Mouse (Mus musculus) midbrain, embryonic 16.5 days (tissue): ENCODE data around the gene Srcap. TPM values are rescaled to one million over a fixed set of nuclear protein-coding genes. Genes with fewer than 3 reads are reported as not detected.

Experiments used
- ATAC-seq: fragments of 200-750 bp; cut with Nextera tagmentation; 2 replicates; pipeline ENCODE4 v1.8.0; 2017; ENCODE audit warnings: moderate TSS enrichment
- H3K27ac ChIP-seq: fragments of 300-500 bp; sonication (generic); 2 replicates; pipeline ENCODE4 v1.5.1; 2014; ENCODE audit warnings: mild to moderate bottlenecking, low read length, mixed read lengths
- H3K27me3 ChIP-seq: fragments of 300-500 bp; sonication (generic); 2 replicates; pipeline ENCODE4 v1.6.1; 2014; ENCODE audit warnings: low read depth, low read length, mixed read lengths; ENCODE audit not compliant: control insufficient read depth, insufficient read depth
- H3K36me3 ChIP-seq: fragments of 300-500 bp; sonication (generic); 2 replicates; pipeline ENCODE4 v1.6.1; 2014; ENCODE audit warnings: mild to moderate bottlenecking, low read length, moderate library complexity, mixed read lengths; ENCODE audit not compliant: control insufficient read depth, insufficient read depth
- H3K4me1 ChIP-seq: fragments of 300-500 bp; sonication (generic); 2 replicates; pipeline ENCODE4 v1.6.1; 2014; ENCODE audit warnings: mild to moderate bottlenecking, low read length, mixed read lengths; ENCODE audit not compliant: control insufficient read depth, insufficient read depth
- H3K4me2 ChIP-seq: fragments of 300-500 bp; sonication (generic); 2 replicates; pipeline ENCODE4 v1.6.1; 2014; ENCODE audit warnings: mild to moderate bottlenecking, low read length, mixed read lengths
- H3K4me3 ChIP-seq: fragments of 300-500 bp; sonication (generic); 2 replicates; pipeline ENCODE4 v1.5.1; 2014; ENCODE audit warnings: low read depth, mild to moderate bottlenecking, low read length, moderate library complexity, mixed read lengths
- H3K9ac ChIP-seq: fragments of 300-500 bp; sonication (generic); 2 replicates; pipeline ENCODE4 v1.6.1; 2014; ENCODE audit warnings: low read depth, low read length, mixed read lengths
- H3K9me3 ChIP-seq: fragments of 300-500 bp; sonication (generic); replicated peaks from 2 replicates; pipeline ENCODE4 v1.6.1; 2014; ENCODE audit warnings: mild to moderate bottlenecking, low read length, mixed read lengths; ENCODE audit not compliant: control insufficient read depth, poor library complexity, severe bottlenecking
- WGBS: fragments of 180-500 bp; shearing (Covaris S2); extraction: QIAGEN DNeasy Blood & Tissue Kit; methylation state at CpG from one replicate; pipeline ENCODE4 v1.1.7; 2014; 5-methylcytosine and 5-hydroxymethylcytosine counted together
- microRNA-seq: library from miRNA; unstranded; fragments of <30 nt; microRNA quantifications from one replicate; pipeline ENCODE4, GENCODE M21; 2017
- polyA plus RNA-seq: library from polyadenylated mRNA; unstranded; fragments of >200 nt; fragmentation: Nextera tagmentation; extraction: Ambion mirVana; gene quantifications from 2 replicates; pipeline ENCODE4 v1.2.1, GENCODE M21; 2015

The Srcap gene
- polyA plus RNA-seq, 1 experiment from 2014 or later: 38.4 TPM

DNA sequence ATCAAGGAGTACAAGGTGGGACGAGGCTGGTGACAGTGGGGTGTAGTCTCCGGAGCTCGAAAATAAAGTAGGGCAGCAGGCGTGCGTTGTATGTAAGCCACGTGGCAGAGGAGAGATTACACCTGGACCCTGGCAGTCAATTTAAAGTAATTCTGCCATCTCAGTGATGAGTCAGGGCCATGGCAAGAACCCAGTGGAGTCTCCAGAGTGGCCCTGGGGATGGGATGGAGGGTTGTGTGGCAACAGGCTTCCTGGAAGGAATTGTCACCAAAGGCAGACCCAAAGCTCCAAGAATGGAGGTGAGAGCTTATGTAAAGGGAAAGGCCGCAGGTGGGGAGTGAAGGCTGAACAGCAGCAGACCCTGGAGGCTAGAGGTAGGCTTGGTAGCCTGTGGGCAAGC, 88.8 kb downstream of the Srcap start:
- H3K27me3 ChIP-seq: no peaks in the 10 kb centered on the region
- peaks cover 37% of the 10 kb centered on the region for H3K36me3 ChIP-seq
- no peak overlapping the region for H3K4me3 ChIP-seq
- no peak overlapping the region for H3K9ac ChIP-seq
- 98% methylated on average over 7 of the region's 7 CpGs for WGBS
- H3K4me1 ChIP-seq: no peaks in the 10 kb centered on the region
- H3K27ac ChIP-seq: no peak overlapping the region
- no peaks in the 10 kb centered on the region for H3K9me3 ChIP-seq
- H3K4me2 ChIP-seq: no peak overlapping the region
- ATAC-seq: no peak

DNA sequence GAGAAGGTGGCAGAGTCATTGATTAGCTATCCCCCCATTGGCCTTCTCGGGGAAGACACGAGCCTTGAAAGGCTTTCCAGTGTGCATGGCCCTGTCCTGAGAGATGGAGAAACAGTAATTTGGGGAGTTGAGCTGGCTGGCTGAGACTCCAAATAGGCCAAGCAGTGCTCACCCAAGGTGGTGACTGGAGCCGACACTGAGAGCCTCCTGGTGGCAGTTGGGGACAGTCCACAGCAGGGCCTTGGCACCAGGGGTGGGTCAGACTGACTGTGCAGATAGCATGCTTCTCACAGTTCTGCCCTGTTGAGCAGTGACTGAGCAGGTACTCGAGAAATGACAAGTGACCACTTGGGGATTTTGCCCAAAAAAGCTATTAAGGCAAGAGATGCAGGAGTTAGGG, 90.0 kb downstream of the Srcap start:
- no peak overlapping the region for H3K4me2 ChIP-seq
- no peak overlapping the region for H3K9ac ChIP-seq
- peaks cover 26% of the 10 kb centered on the region for H3K36me3 ChIP-seq
- no peaks in the 10 kb centered on the region for H3K4me1 ChIP-seq
- H3K9me3 ChIP-seq: no peaks in the 10 kb centered on the region
- H3K27ac ChIP-seq: no peak overlapping the region
- H3K4me3 ChIP-seq: no peak overlapping the region
- H3K27me3 ChIP-seq: no peaks in the 10 kb centered on the region
- whole genome bisulfite sequencing: 90% methylated on average over 4 of the region's 4 CpGs
- ATAC-seq: no peak

DNA sequence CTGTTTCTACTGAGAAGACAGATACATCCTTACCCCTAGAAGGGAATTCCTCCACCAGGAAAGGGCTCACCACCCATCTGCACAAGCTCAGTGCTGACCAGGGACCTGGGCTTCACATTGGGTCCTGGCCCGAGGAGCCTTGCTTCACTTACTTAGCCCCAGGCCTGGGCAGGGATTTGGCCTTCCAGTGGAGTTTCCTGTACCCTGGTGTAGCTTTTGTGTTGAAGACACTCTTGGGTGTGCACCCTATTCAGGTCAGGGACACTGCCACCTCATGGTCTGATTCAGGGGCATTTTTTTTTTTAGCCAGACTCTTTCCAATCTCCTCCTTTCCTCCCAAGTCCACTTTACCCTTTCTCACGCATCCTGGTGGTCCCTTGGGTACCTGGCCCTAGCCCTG, 91.1 kb downstream of the Srcap start:
- Histone ChIP-seq H3K9me3 (no peaks in the 10 kb centered on the region), H3K36me3 (peaks cover 14% of the 10 kb centered on the region), H3K27ac (no peak overlapping the region), H3K4me3 (no peak overlapping the region), H3K9ac (no peak overlapping the region), H3K27me3 (no peaks in the 10 kb centered on the region), H3K4me1 (no peaks in the 10 kb centered on the region), H3K4me2 (no peak overlapping the region)
- ATAC-seq: no peak
- WGBS: 88% methylated on average over 2 of the region's 2 CpGs

DNA sequence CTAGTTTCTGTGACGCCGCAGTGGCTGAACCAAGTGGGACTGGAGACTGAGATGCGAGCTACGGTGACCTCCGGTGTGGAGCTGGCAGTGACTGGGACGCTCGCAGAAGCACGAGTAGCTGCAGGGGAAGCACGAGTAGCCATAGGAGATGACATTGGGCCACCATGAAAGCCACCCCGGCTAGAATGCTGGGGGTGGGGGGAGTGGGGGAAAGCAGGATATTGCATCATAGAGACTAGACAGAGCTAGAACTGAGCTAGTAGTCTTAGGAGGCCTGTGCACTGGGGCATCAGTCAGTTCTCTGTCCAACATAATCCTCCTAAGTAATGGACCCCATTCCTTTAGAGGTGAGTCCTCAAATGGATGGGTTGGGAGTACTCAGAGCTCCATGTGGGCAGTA, 92.5 kb downstream of the Srcap start:
- Histone ChIP-seq H3K4me2 (no peak overlapping the region), H3K4me3 (no peak overlapping the region), H3K4me1 (no peaks in the 10 kb centered on the region), H3K36me3 (peaks cover 14% of the 10 kb centered on the region), H3K27me3 (no peaks in the 10 kb centered on the region), H3K9me3 (no peaks in the 10 kb centered on the region), H3K9ac (no peak overlapping the region), H3K27ac (no peak overlapping the region)
- no peak for ATAC-seq
- 93% methylated on average over 10 of the region's 10 CpGs for WGBS

DNA sequence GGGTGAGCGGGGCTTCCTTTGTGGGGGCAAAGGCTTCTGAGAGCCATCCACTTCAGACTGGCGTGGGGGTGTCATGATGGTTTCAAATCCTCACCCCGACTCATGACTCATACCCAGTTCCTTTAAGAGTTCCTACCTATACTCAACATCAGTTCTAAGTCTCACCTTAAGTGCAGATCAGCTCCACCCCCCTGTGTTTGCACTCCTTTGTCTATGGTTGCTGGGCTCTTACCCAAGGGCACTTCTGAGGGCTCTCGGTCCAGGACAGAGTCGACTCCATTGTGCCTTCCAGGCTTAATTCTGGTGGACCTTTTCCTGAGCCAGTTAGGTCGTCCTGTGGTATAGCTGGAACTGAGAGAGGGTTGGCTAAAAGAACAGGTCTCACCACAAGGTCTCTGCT, 95.4 kb downstream of the Srcap start:
- 90% methylated on average over 6 of the region's 6 CpGs for WGBS
- Histone ChIP-seq H3K4me3 (no peak overlapping the region), H3K27ac (no peak overlapping the region), H3K36me3 (peaks cover 36% of the 10 kb centered on the region), H3K27me3 (no peaks in the 10 kb centered on the region), H3K9ac (no peak overlapping the region), H3K9me3 (no peaks in the 10 kb centered on the region), H3K4me1 (no peaks in the 10 kb centered on the region), H3K4me2 (no peak overlapping the region)
- no peak for ATAC-seq

Small RNA genes within 50 kb of the gene (microRNA-seq; reads per million reads assigned to microRNA genes)
- gene Gm47278 (not detected), gene Mir7060 (1.7 reads per million, percentile 2 among the genes with 10 or more reads in this experiment)

Other genes with a start within 250 kb of the Srcap start
- 59.4 and 59.7 TPM in 2 replicates for gene Sephs2, start 237.9 kb upstream of the Srcap start, polyA plus RNA-seq
- 0.25 and 0.31 TPM in 2 replicates for gene Itgal, start 215.7 kb upstream of the Srcap start, polyA plus RNA-seq
- gene Zfp768, start 166.4 kb upstream of the Srcap start, polyA plus RNA-seq: 16.3 and 17.7 TPM in 2 replicates
- gene Zfp747, start 135.9 kb upstream of the Srcap start, polyA plus RNA-seq: 10.1 and 10.5 TPM in 2 replicates
- 4.6 and 5.4 TPM in 2 replicates for gene 9130019O22Rik, start 124.8 kb upstream of the Srcap start, polyA plus RNA-seq
- 4.9 and 6.3 TPM in 2 replicates for gene E430018J23Rik, start 118.4 kb upstream of the Srcap start, polyA plus RNA-seq
- 4.9 and 5.3 TPM in 2 replicates for gene Zfp764, start 105.2 kb upstream of the Srcap start, polyA plus RNA-seq
- gene Zfp688, start 89.9 kb upstream of the Srcap start, polyA plus RNA-seq: 27.7 and 28.1 TPM in 2 replicates
- 16.5 and 17.6 TPM in 2 replicates for gene Zfp689, start 62.8 kb upstream of the Srcap start, polyA plus RNA-seq
- 32.9 and 36.0 TPM in 2 replicates for gene Prr14, start 52.4 kb upstream of the Srcap start, polyA plus RNA-seq
- 9.1 and 12.5 TPM in 2 replicates for gene Fbrs, start 32.8 kb upstream of the Srcap start, polyA plus RNA-seq
- 14.1 and 15.7 TPM in 2 replicates for gene Gm42715, start 7.6 kb downstream of the Srcap start, polyA plus RNA-seq
- 8.5 and 9.4 TPM in 2 replicates for gene Tmem265, start 49.4 kb downstream of the Srcap start, polyA plus RNA-seq
- 59.4 and 62.5 TPM in 2 replicates for gene Phkg2, start 61.4 kb downstream of the Srcap start, polyA plus RNA-seq
- gene Ccdc189, start 76.6 kb downstream of the Srcap start, polyA plus RNA-seq: 10.2 and 11.9 TPM in 2 replicates
- gene Rnf40, start 76.8 kb downstream of the Srcap start, polyA plus RNA-seq: 50.3 and 56.7 TPM in 2 replicates
- gene Zfp629, start 103.8 kb downstream of the Srcap start, polyA plus RNA-seq: 18.3 and 22.4 TPM in 2 replicates
- gene Bcl7c, start 196.9 kb downstream of the Srcap start, polyA plus RNA-seq: 41.7 and 43.2 TPM in 2 replicates
- 3.2 and 3.3 TPM in 2 replicates for gene Ctf1, start 200.8 kb downstream of the Srcap start, polyA plus RNA-seq
- 0.10 TPM in 1 of 2 replicates, not detected in the other for gene Ctf2, start 220.2 kb downstream of the Srcap start, polyA plus RNA-seq
- gene Fbxl19, start 232.6 kb downstream of the Srcap start, polyA plus RNA-seq: 7.4 and 8.0 TPM in 2 replicates